8 mouse cellular contexts compared by ENCODE assay signal in the genomic region with DNA sequence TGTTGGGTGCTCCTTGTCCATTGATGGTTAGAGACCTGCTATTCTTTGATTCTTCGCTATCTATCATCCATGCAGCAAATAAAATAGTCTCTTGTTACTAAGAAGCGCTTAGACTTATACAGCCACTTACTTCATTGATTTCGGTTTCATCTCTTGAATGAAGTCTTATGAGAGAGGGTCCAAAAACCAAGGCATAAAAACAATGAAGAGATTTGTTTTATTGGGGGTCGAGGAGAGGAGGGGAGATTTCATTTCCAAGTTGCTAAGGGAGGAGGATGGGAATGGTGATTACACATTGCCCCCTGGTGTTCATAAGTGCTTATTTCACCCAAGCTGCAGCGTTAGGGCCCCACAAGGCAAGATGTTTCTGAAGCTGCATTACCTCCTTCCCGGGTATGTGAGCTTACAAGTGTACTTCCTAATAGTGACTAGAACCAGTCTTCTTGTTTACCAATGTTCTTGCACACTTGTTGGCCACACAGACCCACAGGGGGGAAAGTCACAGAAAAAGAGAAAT.
DNase-seq lines count a peak whose midpoint lies in the region; ATAC-seq and TF ChIP-seq lines count a peak whose summit lies in the region.
"Had no signal": no experiment of that assay in that cellular context is flagged by ENCODE, and none has a peak within 500 bp of the region (broad histone marks: within the 10 kb centered on the region; RNA-seq: fewer than 3 reads in every experiment).

No protein-coding gene starts in this region.

- H3K4me2 ChIP-seq in neural tube, embryonic 15.5 days, result no peak overlapping the region
- H3K4me2 ChIP-seq in embryonic facial prominence, embryonic 11.5 days (ENCODE audit: low read depth, low read length), result no peak overlapping the region
- no peak overlapping the region for H3K4me2 ChIP-seq in stomach, postnatal 0 days (replicated peaks; ENCODE audit: low read depth)

- H3K27ac ChIP-seq in neural tube, embryonic 15.5 days (replicated peaks), result no peak overlapping the region
- no peak overlapping the region for H3K27ac ChIP-seq in bone marrow, adult 2 months (ENCODE audit: control insufficient read depth, insufficient read depth, low read depth, low read length, poor library complexity)
- no peak overlapping the region for H3K27ac ChIP-seq in embryonic facial prominence, embryonic 11.5 days (replicated peaks; ENCODE audit: low read depth, low read length)
- H3K27ac ChIP-seq in stomach, postnatal 0 days (replicated peaks), result no peak overlapping the region

- TF ChIP-seq EP300 in stomach, postnatal 0 days (optimal IDR thresholded peaks at IDR 0.05), result no peak

- no peaks in the 10 kb centered on the region for H3K27me3 ChIP-seq in neural tube, embryonic 15.5 days (replicated peaks)
- no peaks in the 10 kb centered on the region for H3K27me3 ChIP-seq in embryonic facial prominence, embryonic 11.5 days (ENCODE audit: control insufficient read depth, insufficient read depth, low read length)
- H3K27me3 ChIP-seq in stomach, postnatal 0 days (ENCODE audit: control insufficient read depth, insufficient read depth, low read length), result no peaks in the 10 kb centered on the region

- H3K9me3 ChIP-seq in neural tube, embryonic 15.5 days (replicated peaks), result no peaks in the 10 kb centered on the region
- H3K9me3 ChIP-seq in embryonic facial prominence, embryonic 11.5 days (replicated peaks; ENCODE audit: control insufficient read depth, low read length), result no peaks in the 10 kb centered on the region
- no peaks in the 10 kb centered on the region for H3K9me3 ChIP-seq in stomach, postnatal 0 days (ENCODE audit: control insufficient read depth, low read length)
- H3K9me3 ChIP-seq: megakaryocyte, embryonic 14.5 days had no signal

- TF ChIP-seq POLR2A in bone marrow, adult 2 months (IDR thresholded peaks at IDR 0.05; ENCODE audit: borderline replicate concordance, control insufficient read depth, low read depth, low read length), result no peak

- H3K4me3 ChIP-seq in neural tube, embryonic 15.5 days (replicated peaks), result no peak overlapping the region
- H3K4me3 ChIP-seq in bone marrow, adult 2 months (replicated peaks; ENCODE audit: control insufficient read depth, low read depth, low read length), result no peak overlapping the region
- no peak overlapping the region for H3K4me3 ChIP-seq in embryonic facial prominence, embryonic 11.5 days (ENCODE audit: low read depth, low read length)
- no peak overlapping the region for H3K4me3 ChIP-seq in stomach, postnatal 0 days (ENCODE audit: low read depth, low read length)
- H3K4me3 ChIP-seq: megakaryocyte, embryonic 14.5 days had no signal

- H3K9ac ChIP-seq in neural tube, embryonic 15.5 days (replicated peaks), result no peak overlapping the region
- H3K9ac ChIP-seq in embryonic facial prominence, embryonic 11.5 days (replicated peaks; ENCODE audit: low read length), result no peak overlapping the region
- H3K9ac ChIP-seq in stomach, postnatal 0 days (ENCODE audit: low read length), result no peak overlapping the region

- ATAC-seq in neural tube, embryonic 15.5 days (ENCODE audit: low FRiP score), result no peak
- ATAC-seq in embryonic facial prominence, embryonic 11.5 days (replicated peaks; ENCODE audit: insufficient number of reproducible peaks, low FRiP score, low TSS enrichment, low read depth), result 0 out of 2 replicates have a peak, but pooled peaks have one; percentile 21
- 0 out of 2 replicates have a peak, but pooled peaks have one; percentile 33 for ATAC-seq in stomach, postnatal 0 days (ENCODE audit: low FRiP score, low TSS enrichment)

- TF ChIP-seq CTCF in bone marrow, adult 2 months (IDR thresholded peaks at IDR 0.05; ENCODE audit: control insufficient read depth, insufficient read depth, low read length), result peak; percentile 21; the same call in 1 of the 2 replicates
- peak; percentile 87 for TF ChIP-seq CTCF in stomach, postnatal 0 days (IDR thresholded peaks at IDR 0.05; ENCODE audit: low read depth)

- peak; percentile 51 for DNase-seq in neural tube, embryonic 10.5 days (ENCODE audit: extremely low spot score, low spot score)
- DNase-seq in embryonic facial prominence, embryonic 11.5 days (ENCODE audit: low spot score), result peak; percentile 76
- DNase-seq in kidney, adult 9 months, result peak; percentile 35
- DNase-seq in lung, postnatal 25 days (ENCODE audit: low spot score), result peak; percentile 22
- DNase-seq in stomach, postnatal 0 days (ENCODE audit: low spot score), result peak; percentile 24

- no peaks in the 10 kb centered on the region for H3K36me3 ChIP-seq in neural tube, embryonic 15.5 days
- no peaks in the 10 kb centered on the region for H3K36me3 ChIP-seq in embryonic facial prominence, embryonic 11.5 days (replicated peaks; ENCODE audit: control insufficient read depth, insufficient read depth, low read depth, low read length)
- H3K36me3 ChIP-seq in stomach, postnatal 0 days (ENCODE audit: control insufficient read depth, insufficient read depth, low read length), result no peaks in the 10 kb centered on the region

- WGBS in neural tube, embryonic 15.5 days, result 41% methylated on average over 6 of the region's 6 CpGs
- WGBS in bone marrow, adult 2 months, result 39% methylated on average over 6 of the region's 6 CpGs
- WGBS in embryonic facial prominence, embryonic 11.5 days, result 45% methylated on average over 6 of the region's 6 CpGs
- WGBS in stomach, postnatal 0 days, result 39% methylated on average over 6 of the region's 6 CpGs

- H3K4me1 ChIP-seq in neural tube, embryonic 15.5 days, result peaks cover 18% of the 10 kb centered on the region
- no peaks in the 10 kb centered on the region; the same call in 1 of the 2 replicates for H3K4me1 ChIP-seq in bone marrow, adult 2 months (ENCODE audit: control insufficient read depth, insufficient read depth, low read length)
- H3K4me1 ChIP-seq in embryonic facial prominence, embryonic 11.5 days (ENCODE audit: control insufficient read depth, insufficient read depth, low read length), result no peaks in the 10 kb centered on the region
- H3K4me1 ChIP-seq in stomach, postnatal 0 days (replicated peaks; ENCODE audit: control insufficient read depth, insufficient read depth), result no peaks in the 10 kb centered on the region

Comparison
In these comparisons a context has a peak if more than half of its experiments do, and no peak if none do; other contexts are left out.
1. DNase-seq: peak in every context shown above with its lines; median percentile 76 in embryonic facial prominence, embryonic 11.5 days; 51 in neural tube, embryonic 10.5 days; 35 in kidney, adult 9 months; 24 in stomach, postnatal 0 days; 22 in lung, postnatal 25 days.